Mouse (Mus musculus) heart, embryonic 14.5 days (tissue): ENCODE data around the gene Pkp4. TPM values are rescaled to one million over a fixed set of nuclear protein-coding genes. Genes with fewer than 3 reads are reported as not detected.

Experiments used
- ATAC-seq: fragments of 200-750 bp; cut with Nextera tagmentation; 2 replicates; pipeline ENCODE4 v1.8.0; 2017; ENCODE audit warnings: low read depth, moderate TSS enrichment; ENCODE audit not compliant: insufficient number of reproducible peaks, insufficient read depth, low FRiP score
- H3K27ac ChIP-seq, 2 experiments: fragments of 200-500 bp in 1 of 2; fragments of 300-500 bp in 1 of 2; sonication (generic) in 1 of 2; replicated peaks in 1 of 2; 2 replicates each; pipeline ENCODE4 v1.5.1; 2012 to 2014; ENCODE audit warnings: low read depth in 2 of 2, low read length in 2 of 2, control low read depth in 1 of 2, mild to moderate bottlenecking in 1 of 2, mixed read lengths in 1 of 2; ENCODE audit not compliant: control insufficient read depth in 1 of 2, insufficient read depth in 1 of 2
- H3K27me3 ChIP-seq: fragments of 300-500 bp; sonication (generic); 2 replicates; pipeline ENCODE4 v1.6.1; 2014; ENCODE audit warnings: mild to moderate bottlenecking, low read length, control low read depth; ENCODE audit not compliant: control insufficient read depth, insufficient read depth
- H3K36me3 ChIP-seq: fragments of 300-500 bp; sonication (generic); 2 replicates; pipeline ENCODE4 v1.6.1; 2014; ENCODE audit warnings: mild to moderate bottlenecking, control low read depth, low read length, mixed read lengths; ENCODE audit not compliant: control insufficient read depth, insufficient read depth
- H3K4me1 ChIP-seq, 2 experiments: fragments of 200-500 bp in 1 of 2; fragments of 300-500 bp in 1 of 2; sonication (generic) in 1 of 2; 2 replicates each; pipeline ENCODE4 v1.6.1; 2012 to 2014; ENCODE audit warnings: low read length in 2 of 2, control low read depth in 1 of 2, mixed read lengths in 1 of 2; ENCODE audit not compliant: control insufficient read depth in 2 of 2, insufficient read depth in 2 of 2
- H3K4me2 ChIP-seq: fragments of 300-500 bp; sonication (generic); 2 replicates; pipeline ENCODE4 v1.6.1; 2014; ENCODE audit warnings: mild to moderate bottlenecking, low read length
- H3K4me3 ChIP-seq, 2 experiments: fragments of 200-500 bp in 1 of 2; fragments of 300-500 bp in 1 of 2; sonication (generic) in 1 of 2; 2 replicates each; pipeline ENCODE4 v1.5.1; 2012 to 2014; ENCODE audit warnings: low read length in 2 of 2, mild to moderate bottlenecking in 2 of 2, control low read depth in 1 of 2, low read depth in 1 of 2, moderate library complexity in 1 of 2; ENCODE audit not compliant: control insufficient read depth in 1 of 2, insufficient read depth in 1 of 2
- H3K9ac ChIP-seq: fragments of 300-500 bp; sonication (generic); 2 replicates; pipeline ENCODE4 v1.6.1; 2014; ENCODE audit warnings: mild to moderate bottlenecking, low read length
- H3K9me3 ChIP-seq: fragments of 300-500 bp; sonication (generic); 2 replicates; pipeline ENCODE4 v1.6.1; 2016; ENCODE audit warnings: low read length, control low read depth; ENCODE audit not compliant: control insufficient read depth
- WGBS: fragments of 180-500 bp; shearing (Covaris S2); extraction: QIAGEN DNeasy Blood & Tissue Kit; methylation state at CpG from one replicate; pipeline ENCODE4 v1.1.7; 2014; 5-methylcytosine and 5-hydroxymethylcytosine counted together
- polyA plus RNA-seq: library from polyadenylated mRNA; unstranded; fragments of >200 nt; fragmentation: Nextera tagmentation; extraction: Ambion mirVana; gene quantifications from 2 replicates; pipeline ENCODE4 v1.2.1, GENCODE M21; 2014

The Pkp4 gene
- polyA plus RNA-seq, 1 experiment from 2014 or later = 54.8 TPM

DNA sequence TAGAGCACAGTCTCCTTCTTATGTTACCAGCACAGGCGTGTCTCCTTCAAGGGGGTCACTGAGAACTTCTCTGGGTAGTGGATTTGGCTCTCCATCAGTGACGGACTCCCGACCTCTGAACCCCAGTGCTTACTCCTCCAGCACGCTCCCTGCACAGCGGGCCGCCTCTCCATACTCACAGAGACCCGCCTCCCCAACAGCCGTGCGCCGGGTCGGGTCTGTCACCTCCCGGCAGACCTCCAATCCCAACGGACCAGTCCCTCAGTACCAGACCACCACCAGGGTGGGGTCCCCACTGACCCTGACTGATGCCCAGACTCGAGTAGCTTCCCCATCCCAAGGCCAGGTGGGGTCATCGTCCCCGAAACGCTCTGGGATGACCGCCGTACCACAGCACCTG, 147.4 kb downstream of the Pkp4 start:
- no peak overlapping the region for H3K4me3 ChIP-seq
- H3K9me3 ChIP-seq = no peaks in the 10 kb centered on the region
- peaks cover 85% of the 10 kb centered on the region for H3K36me3 ChIP-seq
- no peak overlapping the region for H3K27ac ChIP-seq
- H3K4me1 ChIP-seq = peaks cover 3 to 11% of the 10 kb centered on the region in 2 experiments; a peak in 2 of 4 replicates
- ATAC-seq = peak; percentile 21; the same call in 1 of the 2 replicates
- no peak overlapping the region for H3K4me2 ChIP-seq
- WGBS = 93% methylated on average over 19 of the region's 19 CpGs
- no peaks in the 10 kb centered on the region for H3K27me3 ChIP-seq
- no peak overlapping the region for H3K9ac ChIP-seq

DNA sequence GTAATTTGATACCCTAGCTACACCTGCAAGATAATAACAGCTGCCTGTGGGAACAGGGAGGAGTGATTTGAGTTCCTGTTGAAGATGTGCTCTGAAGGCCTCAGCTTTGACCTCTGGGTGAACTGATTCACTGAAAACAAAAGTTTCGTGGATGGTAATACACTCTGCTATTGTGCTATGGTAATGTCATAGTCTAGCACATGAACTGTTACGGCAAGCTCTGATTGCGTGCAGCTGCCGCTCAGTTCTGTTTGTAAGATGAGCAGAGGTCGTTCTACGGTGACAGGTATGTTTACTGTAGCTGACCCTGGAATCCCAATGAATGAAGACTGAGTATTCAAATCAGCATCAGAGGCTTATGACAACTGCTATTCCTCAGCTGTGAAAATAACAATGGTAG, 152.6 kb downstream of the Pkp4 start:
- H3K36me3 ChIP-seq = peaks cover 81% of the 10 kb centered on the region
- H3K4me3 ChIP-seq = no peak overlapping the region
- no peak overlapping the region for H3K27ac ChIP-seq
- no peaks in the 10 kb centered on the region for H3K27me3 ChIP-seq
- no peak overlapping the region for H3K4me2 ChIP-seq
- H3K4me1 ChIP-seq = peaks cover 3 to 13% of the 10 kb centered on the region in 2 experiments; a peak in 3 of 4 replicates
- peaks cover 7% of the 10 kb centered on the region for H3K9me3 ChIP-seq
- no peak for ATAC-seq
- no peak overlapping the region for H3K9ac ChIP-seq
- 82% methylated on average over 6 of the region's 6 CpGs for WGBS

DNA sequence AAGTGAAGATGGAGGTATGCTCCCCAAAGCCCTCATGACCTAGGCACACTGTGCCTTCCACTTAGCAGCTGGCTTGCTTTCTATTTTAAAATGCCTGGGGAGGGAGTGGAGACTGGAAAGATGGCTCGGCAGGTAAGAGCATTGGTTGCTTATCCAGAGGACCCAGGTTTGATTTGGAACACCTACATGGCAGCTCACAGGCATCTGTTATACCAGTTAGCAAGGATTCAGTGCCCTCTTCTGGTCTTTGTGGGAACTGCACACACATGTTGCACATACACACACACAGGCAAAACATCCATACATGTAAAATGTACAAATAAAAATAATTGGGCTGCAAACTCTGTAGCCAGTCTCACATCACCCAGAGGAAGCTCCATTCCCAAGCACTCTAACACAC, 158.0 kb downstream of the Pkp4 start:
- no peak for ATAC-seq
- no peak overlapping the region for H3K4me2 ChIP-seq
- no peak overlapping the region for H3K27ac ChIP-seq
- WGBS = 96% methylated on average over 1 of the region's 1 CpGs
- no peaks in the 10 kb centered on the region for H3K27me3 ChIP-seq
- H3K4me1 ChIP-seq = peaks cover 3 to 13% of the 10 kb centered on the region in 2 experiments; a peak in 3 of 4 replicates
- H3K36me3 ChIP-seq = peaks cover 77% of the 10 kb centered on the region
- no peak overlapping the region for H3K9ac ChIP-seq
- H3K4me3 ChIP-seq = no peak overlapping the region
- peaks cover 25% of the 10 kb centered on the region for H3K9me3 ChIP-seq

DNA sequence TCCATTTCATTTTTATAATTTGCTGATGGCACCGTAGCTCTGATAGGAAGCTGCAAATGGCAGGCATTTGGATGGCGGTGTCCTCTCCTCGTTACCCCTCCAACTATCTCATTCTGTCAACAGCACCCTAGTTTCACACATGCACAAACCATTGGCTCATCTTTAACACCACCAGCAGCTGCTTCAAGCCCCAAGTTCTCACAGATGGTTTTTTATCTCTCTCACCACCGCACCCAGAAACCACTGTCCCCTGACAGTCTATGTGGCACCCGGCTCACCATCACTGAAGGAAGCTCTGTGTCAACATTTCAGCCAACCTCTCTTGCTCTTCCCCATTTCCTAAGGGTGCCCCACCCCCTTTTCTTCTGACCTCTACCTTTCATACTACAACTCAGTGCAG, 167.3 kb downstream of the Pkp4 start:
- Histone ChIP-seq H3K36me3 (peaks cover 69% of the 10 kb centered on the region), H3K4me3 (no peak overlapping the region), H3K4me2 (no peak overlapping the region), H3K9me3 (no peaks in the 10 kb centered on the region), H3K9ac (no peak overlapping the region), H3K27me3 (no peaks in the 10 kb centered on the region), H3K27ac (no peak overlapping the region), H3K4me1 (no peaks in the 10 kb centered on the region; a peak in 1 of 4 replicates)
- 86% methylated on average over 5 of the region's 5 CpGs for WGBS
- ATAC-seq = no peak

DNA sequence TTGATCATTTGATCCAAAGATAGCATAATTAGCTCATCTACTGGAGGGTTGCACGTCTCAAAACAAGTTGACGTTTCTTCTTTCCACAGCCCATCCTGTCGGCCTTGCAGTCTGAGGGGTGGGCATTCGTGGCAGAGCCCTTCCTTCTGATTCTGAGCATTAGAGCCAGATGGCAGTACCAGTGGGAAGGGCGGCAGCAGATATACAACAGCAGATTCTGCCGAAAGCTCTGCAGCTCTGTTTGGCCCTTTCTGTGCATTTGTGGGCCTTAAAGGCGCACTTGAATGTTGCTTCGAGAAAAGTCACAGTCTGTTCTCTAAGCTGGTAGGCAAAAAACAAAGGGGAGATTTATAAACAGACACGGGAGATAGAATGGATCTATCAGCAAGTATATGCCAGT, 170.4 kb downstream of the Pkp4 start:
- H3K36me3 ChIP-seq = peaks cover 78% of the 10 kb centered on the region
- 89% methylated on average over 9 of the region's 9 CpGs for WGBS

DNA sequence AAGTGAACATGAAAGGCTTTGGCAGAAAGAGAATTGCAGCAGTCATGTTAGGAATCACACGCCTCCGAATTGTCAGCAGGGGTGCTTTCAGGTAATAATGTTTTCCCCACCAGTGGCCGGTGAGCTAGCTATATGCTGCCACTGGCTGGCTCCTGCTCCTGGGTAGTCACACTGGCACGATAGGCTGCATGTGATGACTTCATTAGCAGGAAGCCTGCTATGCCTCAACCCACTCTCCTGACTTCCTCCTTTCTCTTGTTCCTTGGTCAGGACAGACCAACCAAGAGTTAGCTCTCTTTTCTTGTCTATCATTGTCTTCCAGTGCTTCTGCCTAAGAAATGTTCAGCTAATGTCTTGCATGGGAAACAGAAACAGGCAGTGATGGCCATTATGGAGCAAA, 171.9 kb downstream of the Pkp4 start:
- Histone ChIP-seq H3K4me2 (no peak overlapping the region), H3K36me3 (peaks cover 77% of the 10 kb centered on the region), H3K27me3 (no peaks in the 10 kb centered on the region), H3K9ac (no peak overlapping the region), H3K27ac (no peak overlapping the region), H3K4me1 (peaks cover 5 to 8% of the 10 kb centered on the region in 2 experiments), H3K9me3 (no peaks in the 10 kb centered on the region), H3K4me3 (no peak overlapping the region)
- ATAC-seq = no peak
- 87% methylated on average over 4 of the region's 4 CpGs for WGBS

More for the DNA sequence above, 170.4 kb downstream of the Pkp4 start:
- Histone ChIP-seq H3K27me3 (no peaks in the 10 kb centered on the region), H3K9ac (no peak overlapping the region), H3K4me3 (no peak overlapping the region), H3K4me2 (no peak overlapping the region), H3K27ac (no peak overlapping the region), H3K4me1 (peaks cover 5 to 8% of the 10 kb centered on the region in 2 experiments), H3K9me3 (no peaks in the 10 kb centered on the region)
- ATAC-seq = no peak

DNA sequence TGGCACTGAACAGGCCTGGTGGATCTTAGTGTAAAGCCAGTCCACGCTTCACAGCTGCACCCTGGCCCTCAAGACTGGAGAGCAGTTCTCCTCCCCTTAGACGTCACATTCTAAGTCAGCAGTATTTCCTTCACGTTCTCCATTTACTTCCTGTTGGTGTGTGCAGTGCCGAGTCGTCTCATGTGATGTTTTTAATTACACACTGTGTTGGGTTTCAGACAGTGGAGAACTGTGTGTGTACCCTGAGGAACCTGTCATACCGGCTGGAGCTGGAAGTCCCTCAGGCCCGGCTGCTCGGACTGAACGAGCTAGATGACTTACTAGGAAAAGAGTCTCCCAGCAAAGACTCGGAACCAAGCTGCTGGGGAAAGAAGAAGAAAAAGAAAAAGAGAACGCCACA, 177.9 kb downstream of the Pkp4 start:
- no peak overlapping the region for H3K27ac ChIP-seq
- peaks cover 2 to 3% of the 10 kb centered on the region in 2 experiments for H3K4me1 ChIP-seq
- no peak overlapping the region for H3K9ac ChIP-seq
- no peaks in the 10 kb centered on the region for H3K27me3 ChIP-seq
- no peak overlapping the region for H3K4me2 ChIP-seq
- no peak for ATAC-seq
- H3K36me3 ChIP-seq = peaks cover 95% of the 10 kb centered on the region
- no peaks in the 10 kb centered on the region for H3K9me3 ChIP-seq
- 84% methylated on average over 11 of the region's 11 CpGs for WGBS
- no peak overlapping the region for H3K4me3 ChIP-seq

DNA sequence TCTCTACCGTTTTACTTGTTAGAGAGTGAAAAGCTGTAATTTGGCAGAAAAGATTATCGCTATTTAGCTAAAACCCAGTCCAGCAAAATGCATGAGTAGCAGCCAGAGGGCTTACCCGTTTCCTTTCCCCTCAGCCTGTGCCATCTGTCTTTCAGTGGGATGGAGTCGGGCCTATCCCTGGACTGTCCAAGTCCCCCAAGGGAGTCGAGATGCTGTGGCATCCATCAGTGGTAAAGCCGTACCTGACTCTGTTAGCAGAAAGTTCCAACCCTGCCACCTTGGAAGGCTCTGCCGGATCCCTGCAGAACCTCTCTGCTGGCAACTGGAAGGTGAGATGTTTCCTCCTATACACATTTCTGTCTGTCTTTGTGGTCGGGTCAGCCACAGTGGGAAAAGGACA, 178.3 kb downstream of the Pkp4 start:
- H3K4me3 ChIP-seq = no peak overlapping the region
- H3K9ac ChIP-seq = no peak overlapping the region
- H3K27me3 ChIP-seq = no peaks in the 10 kb centered on the region
- H3K4me2 ChIP-seq = no peak overlapping the region
- no peak overlapping the region for H3K27ac ChIP-seq
- 91% methylated on average over 8 of the region's 8 CpGs for WGBS
- H3K9me3 ChIP-seq = no peaks in the 10 kb centered on the region
- ATAC-seq = no peak
- H3K36me3 ChIP-seq = peaks cover 95% of the 10 kb centered on the region
- H3K4me1 ChIP-seq = no peaks in the 10 kb centered on the region
